Mouse (Mus musculus): Measurements from ENCODE around the gene Hist1h3h. TPM values are rescaled to one million over a fixed set of nuclear protein-coding genes. Genes with fewer than 3 reads are reported as not detected.
"Not testable (repeated sequence)": the region's sequence is repeated elsewhere in the genome, so short reads cannot be mapped to it uniquely, and the experiment has no call there.

The Hist1h3h gene
- polyA plus RNA-seq (2015; fragmentation: Nextera tagmentation; extraction: Ambion mirVana): 5.6 and 7.2 TPM in 2 replicates

- H3K27me3 ChIP-seq (ENCODE audit: insufficient read depth, low read length); H3K36me3 ChIP-seq (ENCODE audit: insufficient read depth, low read length); H3K9me3 ChIP-seq (replicated peaks; ENCODE audit: low read length); ATAC-seq (replicated peaks; ENCODE audit: low FRiP score, low read depth): not testable (repeated sequence)
- H3K4me3 ChIP-seq (replicated peaks; ENCODE audit: low read depth, low read length): peak within 1 kb of the TSS; percentile 39
- under 1% methylated on average over 25 of the region's 56 CpGs for WGBS
- peak within 1 kb of the TSS; percentile 72 for H3K4me2 ChIP-seq (ENCODE audit: low read length)
- H3K9ac ChIP-seq (ENCODE audit: low read depth, low read length): peak within 1 kb of the TSS; percentile 62
- peak; percentile 97 for DNase-seq (ENCODE audit: low spot score)
- H3K4me1 ChIP-seq (replicated peaks; ENCODE audit: insufficient read depth, low read length): peaks cover 17% of the 10 kb centered on the region
- peak within 1 kb of the TSS; percentile 92 for H3K27ac ChIP-seq
Observed at GRCm38 (mm10) chr13:21717397-21718357, at the start of gene Hist1h3h. Hist1h3h (plus strand) TSS chr13:21717659.

GRCm38 (mm10) chr13:21677305-21677704 is 40.2 kb upstream of the Hist1h3h start, which contains the start of gene Olfr1360:
Olfr1360 (minus strand) TSS chr13:21677405.
- no peaks in the 10 kb centered on the region for H3K27me3 ChIP-seq (ENCODE audit: insufficient read depth, low read length)
- no peak for TF ChIP-seq CTCF (IDR thresholded peaks at IDR 0.05; ENCODE audit: low read depth)
- H3K36me3 ChIP-seq (ENCODE audit: insufficient read depth, low read length): no peaks in the 10 kb centered on the region
- no peak within 1 kb of the TSS for H3K4me3 ChIP-seq (replicated peaks; ENCODE audit: low read depth, low read length)
- H3K4me2 ChIP-seq (ENCODE audit: low read length): no peak within 1 kb of the TSS
- no peak within 1 kb of the TSS for H3K27ac ChIP-seq
- H3K4me1 ChIP-seq (replicated peaks; ENCODE audit: insufficient read depth, low read length): no peaks in the 10 kb centered on the region
- WGBS: 86% methylated on average over 2 of the region's 2 CpGs
- DNase-seq (ENCODE audit: low spot score) (no peak), ATAC-seq (replicated peaks; ENCODE audit: low FRiP score, low read depth) (no peak)
- no peaks in the 10 kb centered on the region for H3K9me3 ChIP-seq (replicated peaks; ENCODE audit: low read length)
- H3K9ac ChIP-seq (ENCODE audit: low read depth, low read length): no peak within 1 kb of the TSS

GRCm38 (mm10) chr13:21697811-21698210 is 19.6 kb upstream of the Hist1h3h start, which contains the start of gene Olfr1359:
Olfr1359 (plus strand) TSS chr13:21698111.
- H3K36me3 ChIP-seq (ENCODE audit: insufficient read depth, low read length): no peaks in the 10 kb centered on the region
- no peaks in the 10 kb centered on the region for H3K27me3 ChIP-seq (ENCODE audit: insufficient read depth, low read length)
- DNase-seq (ENCODE audit: low spot score) (no peak), ATAC-seq (replicated peaks; ENCODE audit: low FRiP score, low read depth) (no peak)
- no peak for TF ChIP-seq CTCF (IDR thresholded peaks at IDR 0.05; ENCODE audit: low read depth)
- H3K4me2 ChIP-seq (ENCODE audit: low read length): no peak within 1 kb of the TSS
- H3K9ac ChIP-seq (ENCODE audit: low read depth, low read length): no peak within 1 kb of the TSS
- no peaks in the 10 kb centered on the region for H3K4me1 ChIP-seq (replicated peaks; ENCODE audit: insufficient read depth, low read length)
- H3K9me3 ChIP-seq (replicated peaks; ENCODE audit: low read length): no peaks in the 10 kb centered on the region
- no peak within 1 kb of the TSS for H3K4me3 ChIP-seq (replicated peaks; ENCODE audit: low read depth, low read length)
- H3K27ac ChIP-seq: no peak within 1 kb of the TSS

- Histone ChIP-seq H3K4me1 (replicated peaks; ENCODE audit: insufficient read depth, low read length) (no peaks in the 10 kb centered on the region), H3K27me3 (ENCODE audit: insufficient read depth, low read length) (no peaks in the 10 kb centered on the region), H3K4me3 (replicated peaks; ENCODE audit: low read depth, low read length) (no peak overlapping the region), H3K4me2 (ENCODE audit: low read length) (no peak overlapping the region), H3K27ac (no peak overlapping the region), H3K9ac (ENCODE audit: low read depth, low read length) (no peak overlapping the region), H3K36me3 (ENCODE audit: insufficient read depth, low read length) (no peaks in the 10 kb centered on the region), H3K9me3 (replicated peaks; ENCODE audit: low read length) (no peaks in the 10 kb centered on the region)
- no peak for ATAC-seq (replicated peaks; ENCODE audit: low FRiP score, low read depth)
- no peak for DNase-seq (ENCODE audit: low spot score)
- WGBS: 72% methylated on average over 4 of the region's 4 CpGs
- TF ChIP-seq CTCF (IDR thresholded peaks at IDR 0.05; ENCODE audit: low read depth): no peak
Observed at GRCm38 (mm10) chr13:21706669-21707068, 10.8 kb upstream of the Hist1h3h start.

- no peaks in the 10 kb centered on the region for H3K27me3 ChIP-seq (ENCODE audit: insufficient read depth, low read length)
- no peaks in the 10 kb centered on the region for H3K36me3 ChIP-seq (ENCODE audit: insufficient read depth, low read length)
- under 1% methylated on average over 32 of the region's 32 CpGs for WGBS
- ATAC-seq (replicated peaks; ENCODE audit: low FRiP score, low read depth): peak; percentile 78
- peaks cover 3% of the 10 kb centered on the region; the same call in 1 of the 2 replicates for H3K4me1 ChIP-seq (replicated peaks; ENCODE audit: insufficient read depth, low read length)
- peak overlapping the region; percentile 54 for H3K9ac ChIP-seq (ENCODE audit: low read depth, low read length)
- no peaks in the 10 kb centered on the region for H3K9me3 ChIP-seq (replicated peaks; ENCODE audit: low read length)
- H3K4me2 ChIP-seq (ENCODE audit: low read length): peak overlapping the region; percentile 78
- peak overlapping the region; percentile 81 for H3K27ac ChIP-seq
- peak; percentile 96 for DNase-seq (ENCODE audit: low spot score)
- peak; percentile 91 for TF ChIP-seq CTCF (IDR thresholded peaks at IDR 0.05; ENCODE audit: low read depth)
- peak overlapping the region; percentile 75 for H3K4me3 ChIP-seq (replicated peaks; ENCODE audit: low read depth, low read length)
Observed at GRCm38 (mm10) chr13:21710031-21710711, 7.3 kb upstream of the Hist1h3h start.
